Mouse (Mus musculus) liver, embryonic 14.5 days (tissue): ENCODE results near the gene Nrxn2. TPM values are rescaled to one million over a fixed set of nuclear protein-coding genes. Genes with fewer than 3 reads are reported as not detected.

Source experiments
- ATAC-seq: fragments of 200-750 bp; cut with Nextera tagmentation; 2 replicates; pipeline ENCODE4 v1.8.0; 2017; ENCODE audit warnings: moderate number of reproducible peaks, mild to moderate bottlenecking, moderate library complexity; ENCODE audit not compliant: insufficient read depth
- DNase-seq, 3 experiments: peaks; one replicate each; pipeline ENCODE4 v3.0.0-alpha.2; 2012 to 2013; ENCODE audit warnings: low read depth in 3 of 3, low spot score in 3 of 3
- H3K27ac ChIP-seq: fragments of 300-500 bp; sonication (generic); 2 replicates; pipeline ENCODE4 v1.5.1; 2014; ENCODE audit warnings: moderate library complexity, mild to moderate bottlenecking, control low read depth, inconsistent platforms
- H3K27me3 ChIP-seq: fragments of 300-500 bp; sonication (generic); 2 replicates; pipeline ENCODE4 v1.6.1; 2014; ENCODE audit warnings: mild to moderate bottlenecking, low read length, moderate library complexity; ENCODE audit not compliant: control insufficient read depth, insufficient read depth
- H3K36me3 ChIP-seq: fragments of 300-500 bp; sonication (generic); replicated peaks from 2 replicates; pipeline ENCODE4 v1.6.1; 2014; ENCODE audit warnings: low read depth; ENCODE audit not compliant: control insufficient read depth, insufficient read depth
- H3K4me1 ChIP-seq, 2 experiments: fragments of 200-500 bp in 1 of 2; fragments of 300-500 bp in 1 of 2; sonication (generic) in 1 of 2; replicated peaks; 2 replicates each; pipeline ENCODE4 v1.6.1; 2012 to 2014; ENCODE audit warnings: antibody characterized with exemption in 1 of 2, inconsistent platforms in 1 of 2, low read length in 1 of 2; ENCODE audit not compliant: control insufficient read depth in 2 of 2, insufficient read depth in 2 of 2
- H3K4me2 ChIP-seq: fragments of 300-500 bp; sonication (generic); 2 replicates; pipeline ENCODE4 v1.6.1; 2014; ENCODE audit warnings: low read depth, mild to moderate bottlenecking, control low read depth, moderate library complexity
- H3K4me3 ChIP-seq, 2 experiments: fragments of 200-500 bp in 1 of 2; fragments of 300-500 bp in 1 of 2; sonication (generic) in 1 of 2; 2 replicates each; pipeline ENCODE4 v1.5.1; 2012 to 2014; ENCODE audit warnings: low read depth in 2 of 2, low read length in 2 of 2, mild to moderate bottlenecking in 2 of 2, control low read depth in 1 of 2, inconsistent platforms in 1 of 2, moderate library complexity in 1 of 2; ENCODE audit not compliant: insufficient read depth in 1 of 2
- H3K9ac ChIP-seq: fragments of 300-500 bp; sonication (generic); replicated peaks from 2 replicates; pipeline ENCODE4 v1.6.1; 2014; ENCODE audit warnings: mild to moderate bottlenecking, control low read depth, moderate library complexity
- H3K9me3 ChIP-seq: fragments of 300-500 bp; sonication (generic); 2 replicates; pipeline ENCODE4 v1.6.1; 2016; ENCODE audit warnings: low read length, mixed read lengths; ENCODE audit not compliant: control insufficient read depth
- CTCF ChIP-seq: IDR thresholded peaks from 2 replicates; pipeline ENCODE4 v1.5.1; 2016; ENCODE audit warnings: antibody characterized with exemption, low read depth, control low read depth
- EP300 ChIP-seq: IDR thresholded peaks from 2 replicates; pipeline ENCODE4 v1.6.1; 2016; ENCODE audit warnings: antibody characterized with exemption, low read depth
- WGBS: fragments of 180-500 bp; shearing (Covaris S2); extraction: QIAGEN DNeasy Blood & Tissue Kit; methylation state at CpG from one replicate; pipeline ENCODE4 v1.1.7; 2014; ENCODE audit not compliant: insufficient replicate concordance; 5-methylcytosine and 5-hydroxymethylcytosine counted together
- polyA plus RNA-seq, 2 experiments: library from polyadenylated mRNA; depleted of rRNA in 1 of 2; stranded (reverse) in 1 of 2; unstranded in 1 of 2; fragments of >200 nt; fragmentation: Nextera tagmentation in 1 of 2; extraction: Ambion mirVana in 1 of 2; gene quantifications; 2 replicates each; pipeline versions ENCODE4 v1.2.1 to v1.2.3; 2012 to 2014

The Nrxn2 gene
- polyA plus RNA-seq, 2 experiments, result 0.27 to 0.46 TPM

DNA sequence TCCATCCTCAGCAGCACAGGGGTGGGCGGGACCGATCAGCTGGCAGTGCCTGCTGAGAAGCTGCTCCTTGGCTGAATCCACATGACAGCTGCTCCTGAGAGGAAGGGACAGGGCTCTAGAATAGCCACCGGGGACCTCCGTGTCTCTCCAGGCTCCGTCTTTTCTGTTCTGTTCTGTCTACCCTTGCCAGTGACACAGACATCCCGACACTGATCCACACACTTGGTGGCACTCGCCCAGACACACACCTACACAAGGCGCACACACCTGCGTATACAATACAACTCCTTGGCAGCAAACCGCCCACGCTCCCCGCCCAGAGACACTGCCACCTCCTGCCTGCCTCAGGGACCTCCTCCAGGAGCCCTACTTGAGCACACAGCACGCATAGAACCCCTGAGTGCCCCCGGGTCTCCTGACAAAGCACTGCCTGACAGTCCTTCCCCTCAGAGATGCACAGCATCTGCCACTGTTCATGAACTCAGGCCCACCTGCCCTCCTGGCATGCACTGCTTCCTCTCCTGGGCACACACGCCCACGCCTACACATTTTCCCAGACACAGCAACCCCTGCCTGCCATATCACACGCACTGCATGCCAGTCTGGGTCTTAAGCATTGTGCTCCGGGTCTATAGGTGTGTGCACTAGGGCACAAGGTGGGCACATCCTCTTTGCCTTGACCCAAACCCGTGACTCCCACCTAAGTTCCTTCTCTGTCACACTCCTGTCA is 2.1 kb downstream of the Nrxn2 start:
- TF ChIP-seq CTCF (no peak), EP300 (no peak)

DNA sequence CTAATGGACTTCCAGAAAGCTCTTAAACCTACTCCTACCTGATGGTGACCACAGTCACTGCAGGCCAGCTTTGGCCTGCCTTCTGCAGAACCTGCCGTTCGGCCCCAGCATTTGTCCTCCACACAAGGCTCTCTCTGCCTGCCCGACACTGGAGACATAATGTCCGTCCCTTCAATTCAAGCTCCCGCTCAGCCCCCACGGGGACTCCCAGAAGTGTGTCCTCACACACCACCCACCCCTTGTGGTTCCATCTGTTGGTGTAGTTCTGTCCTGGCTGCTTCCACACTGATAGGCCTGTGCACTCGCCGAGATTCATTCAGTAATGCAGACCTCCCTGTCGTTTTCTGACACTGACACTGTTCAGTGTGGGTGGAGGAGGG is 2.7 kb downstream of the Nrxn2 start:
- ATAC-seq (no peak), DNase-seq (no peak)
- 55% methylated on average over 9 of the region's 9 CpGs for WGBS
- Histone ChIP-seq H3K4me1 (no peaks in the 10 kb centered on the region), H3K4me3 (no peak overlapping the region), H3K27ac (no peak overlapping the region), H3K36me3 (no peaks in the 10 kb centered on the region), H3K27me3 (peaks cover 33% of the 10 kb centered on the region), H3K9ac (no peak overlapping the region), H3K9me3 (no peaks in the 10 kb centered on the region), H3K4me2 (no peak overlapping the region)
- TF ChIP-seq EP300 (no peak), CTCF (no peak)

More for the DNA sequence above, 2.1 kb downstream of the Nrxn2 start:
- no peaks in the 10 kb centered on the region for H3K4me1 ChIP-seq
- DNase-seq, result no peak
- no peak overlapping the region for H3K4me2 ChIP-seq
- H3K36me3 ChIP-seq, result no peaks in the 10 kb centered on the region
- H3K27me3 ChIP-seq, result peaks cover 28% of the 10 kb centered on the region
- ATAC-seq, result no peak
- no peak overlapping the region for H3K4me3 ChIP-seq
- no peaks in the 10 kb centered on the region for H3K9me3 ChIP-seq
- WGBS, result 42% methylated on average over 19 of the region's 19 CpGs
- H3K27ac ChIP-seq, result no peak overlapping the region
- H3K9ac ChIP-seq, result no peak overlapping the region

DNA sequence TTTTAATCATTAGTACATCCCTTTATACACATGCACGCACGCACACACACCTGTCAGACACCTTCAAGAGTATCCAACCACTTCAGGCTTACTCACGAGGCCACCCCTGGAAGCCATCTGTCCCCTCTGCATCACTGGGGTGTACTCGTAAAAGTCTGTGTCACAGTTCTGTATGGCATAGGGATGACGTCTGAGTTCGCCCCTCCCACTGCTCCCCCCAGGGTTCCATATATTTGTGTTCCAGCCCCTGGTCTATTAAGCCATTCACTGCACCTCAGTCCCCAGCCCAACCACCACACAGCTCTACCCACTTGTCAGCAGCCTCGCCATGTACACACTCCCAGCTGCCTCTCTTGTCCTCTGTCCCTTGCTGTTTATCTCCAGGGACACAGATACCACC is 3.5 kb downstream of the Nrxn2 start:
- Histone ChIP-seq H3K36me3 (no peaks in the 10 kb centered on the region), H3K27me3 (peaks cover 41% of the 10 kb centered on the region), H3K9ac (no peak overlapping the region), H3K4me1 (no peaks in the 10 kb centered on the region), H3K27ac (no peak overlapping the region), H3K4me3 (no peak overlapping the region), H3K9me3 (no peaks in the 10 kb centered on the region), H3K4me2 (no peak overlapping the region)
- WGBS, result 50% methylated on average over 7 of the region's 7 CpGs
- ATAC-seq (no peak), DNase-seq (no peak)
- TF ChIP-seq EP300 (no peak), CTCF (no peak)

DNA sequence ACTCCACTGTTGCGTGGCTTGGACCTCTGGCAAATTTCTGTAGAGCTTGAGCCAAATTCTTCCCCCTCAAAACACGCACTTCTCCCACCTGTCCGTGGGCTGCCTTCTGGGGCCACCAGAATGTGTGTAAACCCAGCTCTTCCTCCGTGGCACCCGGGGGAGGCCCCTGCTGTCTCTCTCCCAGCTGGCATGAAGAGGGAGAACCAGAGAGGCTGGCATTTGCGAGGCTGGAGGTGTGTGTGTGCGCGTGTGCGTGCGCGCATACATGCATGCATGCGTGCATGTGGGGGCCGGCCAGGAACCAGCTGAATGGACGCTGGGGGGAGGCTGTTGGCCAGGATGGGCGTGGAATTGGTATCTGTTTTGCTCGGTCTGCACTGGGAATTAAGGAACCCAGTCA is 4.7 kb downstream of the Nrxn2 start:
- H3K27me3 ChIP-seq, result peaks cover 52% of the 10 kb centered on the region
- 69% methylated on average over 16 of the region's 16 CpGs for WGBS
- no peak overlapping the region for H3K4me3 ChIP-seq
- H3K9me3 ChIP-seq, result no peaks in the 10 kb centered on the region
- H3K4me1 ChIP-seq, result peaks cover 0 to 2% of the 10 kb centered on the region in 2 experiments; a peak in 1 of 4 replicates
- H3K36me3 ChIP-seq, result no peaks in the 10 kb centered on the region
- no peak overlapping the region for H3K9ac ChIP-seq
- DNase-seq (no peak), ATAC-seq (no peak)
- no peak overlapping the region for H3K27ac ChIP-seq
- H3K4me2 ChIP-seq, result no peak overlapping the region
- no peak for TF ChIP-seq EP300
- no peak for TF ChIP-seq CTCF

DNA sequence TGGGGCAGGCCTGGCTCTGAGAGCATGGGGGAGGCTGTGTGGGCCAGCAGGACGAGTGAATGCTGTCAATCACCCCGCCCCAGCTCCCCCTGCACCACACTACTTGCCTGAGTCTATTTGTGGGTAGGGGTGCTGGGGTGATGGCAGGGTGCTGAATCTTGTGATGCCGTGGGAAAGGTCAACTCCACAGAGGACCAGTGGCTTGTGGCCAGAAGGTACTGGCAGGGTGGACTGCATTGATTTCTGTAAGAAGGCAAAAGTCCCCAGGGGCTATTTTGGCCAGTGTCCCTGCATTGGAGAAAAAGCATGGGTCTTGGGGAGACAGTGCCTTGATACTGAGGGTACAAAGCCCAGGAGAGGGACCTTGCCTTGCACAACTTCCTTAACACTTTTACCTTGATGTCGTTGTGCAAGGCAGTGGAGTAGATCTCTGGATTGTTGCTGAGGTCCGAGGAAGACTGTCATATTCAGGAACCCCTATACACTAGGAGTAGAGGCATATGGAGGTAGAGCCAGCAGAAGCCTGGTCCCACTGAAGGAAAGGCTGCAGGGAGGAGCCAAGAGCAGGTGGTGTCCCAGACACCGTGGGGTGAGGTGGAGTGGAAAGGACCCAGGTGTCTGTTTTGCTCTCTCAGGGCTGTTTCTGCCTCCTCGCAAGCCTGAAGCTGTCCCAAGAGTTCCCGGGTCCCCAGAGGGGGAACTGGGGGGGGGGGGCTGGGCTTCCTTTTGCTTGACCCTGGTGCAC is 5.8 kb downstream of the Nrxn2 start:
- Histone ChIP-seq H3K9ac (no peak overlapping the region), H3K4me3 (no peak overlapping the region), H3K27me3 (peaks cover 52% of the 10 kb centered on the region), H3K4me1 (peaks cover 0 to 2% of the 10 kb centered on the region in 2 experiments; a peak in 1 of 4 replicates), H3K4me2 (no peak overlapping the region), H3K27ac (no peak overlapping the region), H3K9me3 (no peaks in the 10 kb centered on the region), H3K36me3 (no peaks in the 10 kb centered on the region)
- TF ChIP-seq CTCF (no peak), EP300 (no peak)
- no peak for DNase-seq
- no peak for ATAC-seq
- WGBS, result 37% methylated on average over 8 of the region's 8 CpGs
